Mouse (Mus musculus) heart, postnatal 36 days (tissue): Measurements from ENCODE around the gene Myh4. TPM values are rescaled to one million over a fixed set of nuclear protein-coding genes. Genes with fewer than 3 reads are reported as not detected.

Experiments used
- DNase-seq, 2 experiments: peaks; one replicate each; pipeline ENCODE4 v3.0.0; 2021 to 2022
- intact Hi-C: fragments of 180-260 bp; cut with DNase I; formaldehyde crosslinking; loops from one replicate; pipeline ENCODE4 v1.15.1; 2025
- total RNA-seq, 2 experiments: library from RNA; stranded (reverse); gene quantifications; 2 replicates each; pipeline ENCODE4 v1.2.3; 2021

Gene Myh4
- under 1 TPM in 1 of 2 experiments, not detected in 1; 0.08 TPM for total RNA-seq

DNA sequence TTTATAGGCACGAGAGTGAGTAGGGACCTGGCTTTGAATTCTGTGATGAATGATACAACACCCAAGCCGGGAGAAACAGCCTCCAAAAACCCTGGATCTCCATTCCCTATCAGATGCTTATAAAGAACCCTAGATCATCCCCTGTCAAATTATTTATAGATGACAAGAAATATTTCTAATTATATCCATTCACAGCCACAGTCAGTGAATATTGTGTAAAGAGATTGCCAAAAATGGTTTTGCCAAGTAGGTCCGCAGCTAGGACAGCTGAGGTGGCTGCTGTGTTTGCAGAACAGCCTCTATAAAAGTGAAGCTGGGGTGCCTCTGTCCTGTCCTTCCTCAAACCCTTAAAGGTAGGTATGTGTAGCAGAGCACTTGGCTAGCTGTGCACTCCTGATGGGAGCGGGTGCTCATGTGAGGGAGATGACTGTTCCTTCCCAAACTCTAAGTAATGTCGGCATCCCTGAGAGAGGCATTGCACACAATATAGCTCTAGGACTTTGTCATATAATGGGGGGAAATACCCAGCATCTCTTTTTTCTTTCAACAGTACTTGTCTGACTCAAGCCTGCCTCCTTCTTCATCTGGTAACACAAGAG, at the start of gene Myh4:
Gene Myh4, plus strand, starts transcription at position 549 of the 599 bp plus-strand sequence.
- intact Hi-C loops, result no loop called here
- DNase-seq, result no peak

DNA sequence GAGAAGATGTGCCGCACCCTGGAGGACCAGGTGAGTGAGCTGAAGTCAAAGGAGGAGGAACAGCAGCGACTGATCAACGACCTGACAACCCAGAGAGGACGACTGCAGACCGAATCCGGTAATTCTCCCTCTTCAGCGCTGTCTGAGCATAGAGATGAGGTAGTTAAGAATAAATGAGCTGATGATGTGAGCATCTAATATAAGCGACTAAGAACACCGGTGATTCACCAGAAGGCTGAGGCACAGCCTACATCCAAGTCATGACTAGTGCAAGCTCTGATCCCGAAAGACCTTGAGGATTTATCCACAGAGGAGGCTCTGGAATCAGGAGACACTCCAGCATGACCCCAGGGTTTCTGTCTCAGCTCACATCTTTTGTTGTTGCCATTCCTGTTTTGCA, 47.5 kb upstream of the Myh4 start:
- intact Hi-C loops, result no loop called here
- no peak for DNase-seq

DNA sequence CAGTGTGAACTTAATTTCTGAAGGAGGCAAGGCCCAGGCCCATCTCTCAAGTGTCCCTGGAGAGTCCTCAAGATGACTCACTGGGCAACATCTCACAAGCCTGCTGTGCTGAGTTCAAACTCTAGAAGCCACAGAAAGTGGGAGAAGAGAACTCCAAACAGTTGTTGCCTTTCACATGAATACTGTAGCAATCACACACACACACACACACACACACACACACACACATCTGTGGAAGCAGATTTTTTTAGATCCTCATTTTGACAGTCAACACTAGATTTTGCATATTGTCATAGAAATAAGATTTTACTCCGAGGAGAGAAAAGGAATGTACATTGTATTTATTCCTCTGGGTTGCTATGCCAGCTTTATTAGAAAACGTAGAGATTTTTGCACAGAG, 47.0 kb upstream of the Myh4 start:
- no peak for DNase-seq
- intact Hi-C loops, result no loop called here

DNA sequence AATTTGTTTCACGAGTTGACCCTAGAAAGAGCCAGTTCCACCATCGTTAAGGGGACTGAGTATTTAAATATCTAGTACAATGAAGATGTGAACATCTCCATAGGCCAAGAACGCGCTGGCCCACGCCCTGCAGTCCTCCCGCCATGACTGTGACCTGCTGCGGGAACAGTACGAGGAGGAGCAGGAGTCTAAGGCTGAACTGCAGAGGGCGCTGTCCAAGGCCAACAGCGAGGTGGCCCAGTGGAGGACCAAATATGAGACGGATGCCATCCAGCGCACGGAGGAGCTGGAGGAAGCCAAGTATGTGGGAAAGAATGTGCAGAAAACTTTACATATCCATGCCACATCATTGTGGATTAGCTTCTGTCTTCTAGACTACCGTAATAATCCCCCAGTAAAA, 46.3 kb upstream of the Myh4 start:
- intact Hi-C loops, result no loop called here
- DNase-seq, result no peak

DNA sequence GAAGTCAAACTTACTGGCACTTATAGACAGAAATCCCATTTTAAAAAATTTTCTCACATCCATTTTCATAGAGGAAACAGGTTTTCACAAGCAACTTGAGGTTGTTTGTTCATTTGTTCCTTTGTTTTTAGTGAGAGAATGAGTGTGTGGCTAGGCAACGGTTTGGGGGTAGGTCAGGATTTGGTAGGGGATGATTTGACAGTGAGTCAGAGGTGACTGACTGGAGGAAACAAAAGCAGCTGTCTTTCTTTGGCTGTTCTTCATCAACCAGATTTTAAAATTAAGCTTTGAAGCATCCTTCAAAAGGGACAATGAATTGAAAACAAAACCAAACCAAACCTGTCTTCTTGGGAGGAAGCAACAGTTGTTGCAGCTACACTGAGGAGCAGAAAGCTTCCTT, 38.5 kb upstream of the Myh4 start:
- intact Hi-C loops, result no loop called here
- DNase-seq, result no peak

DNA sequence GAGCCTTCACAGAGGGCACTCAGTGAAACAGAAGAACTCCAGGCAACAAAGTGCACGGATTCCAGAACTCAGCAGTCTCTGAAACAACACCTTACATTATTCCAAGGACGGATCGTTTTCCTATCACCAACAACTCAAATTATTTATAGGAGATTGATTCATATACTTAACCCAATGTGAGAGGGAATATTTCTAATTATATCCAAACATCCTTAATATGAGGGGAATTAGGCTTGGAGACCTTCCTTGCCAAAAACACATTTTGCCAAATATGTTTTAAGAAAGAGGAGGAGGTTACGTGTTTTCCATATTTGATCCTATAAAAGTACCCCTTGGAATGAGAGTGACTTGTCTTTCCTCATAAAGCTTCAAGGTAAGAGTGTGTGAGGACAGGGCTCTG, 38.1 kb upstream of the Myh4 start, which contains the start of gene Myh1:
Gene Myh1, plus strand, starts transcription at position 301 of the 400 bp plus-strand sequence.
- intact Hi-C loops, result no loop called here
- DNase-seq, result no peak

DNA sequence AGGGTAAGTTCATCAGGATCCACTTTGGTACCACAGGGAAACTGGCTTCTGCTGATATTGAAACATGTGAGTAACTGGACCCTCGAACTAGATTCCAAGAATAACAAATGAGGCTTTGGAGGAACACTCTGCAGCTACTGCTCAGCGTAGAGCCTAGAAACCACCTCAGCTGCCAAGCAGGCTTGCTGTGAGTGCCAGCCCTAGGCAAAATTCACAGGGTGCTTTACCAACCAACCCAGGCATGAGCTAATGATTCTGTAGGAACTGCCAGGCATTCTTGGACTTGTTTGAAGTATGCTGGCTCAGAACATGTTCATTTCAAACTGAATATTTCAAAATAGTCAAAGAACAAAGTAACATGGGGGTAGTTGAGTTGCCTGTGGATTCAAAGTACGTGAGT, 33.1 kb upstream of the Myh4 start:
- intact Hi-C loops, result no loop called here
- DNase-seq, result no peak

DNA sequence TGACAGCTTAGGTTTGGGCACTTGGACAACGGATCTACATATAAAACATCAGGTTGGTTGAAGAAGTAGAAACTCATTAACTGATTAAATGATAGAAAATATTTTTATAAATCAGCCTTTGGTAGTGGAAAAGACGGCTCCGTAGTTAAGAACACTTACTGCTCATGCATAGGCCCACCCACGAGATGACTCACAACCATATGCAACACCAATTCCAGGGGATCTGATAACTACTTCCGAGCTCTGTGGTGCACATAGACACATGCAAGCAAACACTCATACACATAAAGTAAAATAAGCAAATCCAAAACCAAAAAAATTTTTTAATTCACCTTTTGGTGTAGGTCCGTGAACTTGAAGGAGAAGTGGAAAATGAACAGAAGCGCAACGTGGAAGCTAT, 16.0 kb upstream of the Myh4 start:
- DNase-seq, result no peak
- intact Hi-C loops, result no loop called here

DNA sequence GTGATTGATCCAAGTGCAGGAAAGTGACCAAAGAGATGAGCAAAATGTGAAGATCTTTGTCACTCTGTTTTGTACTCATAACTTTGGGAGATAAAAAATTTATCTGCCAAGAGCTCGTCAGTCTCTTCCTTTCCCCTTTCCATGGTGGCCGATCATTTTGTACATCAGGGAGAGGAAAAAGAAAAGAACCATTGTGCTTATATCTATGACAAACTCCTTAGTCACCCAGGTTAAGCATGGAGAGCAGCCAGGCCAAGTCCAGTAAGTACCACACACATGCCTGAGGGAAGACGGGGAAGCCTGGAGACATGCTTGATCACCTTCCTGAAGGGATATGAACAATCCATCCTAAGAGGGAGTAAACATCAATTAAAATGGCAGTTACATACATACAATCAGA, 13.4 kb upstream of the Myh4 start:
- intact Hi-C loops, result no loop called here
- DNase-seq, result no peak

DNA sequence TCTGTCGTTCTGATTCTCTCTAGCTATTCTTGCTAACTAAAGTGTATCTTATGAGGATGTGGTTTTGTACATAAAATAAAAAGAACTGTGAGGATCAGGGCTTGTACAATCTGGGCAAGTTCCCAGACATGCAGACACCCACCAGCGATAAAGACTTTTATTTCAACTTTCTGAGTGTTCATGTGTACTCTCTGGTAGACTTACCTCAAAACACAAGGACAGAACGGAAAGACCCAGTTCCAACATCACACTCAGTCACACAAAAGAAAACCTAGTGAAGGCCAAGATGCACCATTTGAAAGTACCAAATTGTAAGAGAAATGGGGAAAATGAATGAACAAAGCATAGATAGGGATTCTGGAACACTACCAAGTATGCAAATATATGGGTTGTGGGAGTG, 9.1 kb upstream of the Myh4 start:
- DNase-seq, result no peak
- intact Hi-C loops, result no loop called here

DNA sequence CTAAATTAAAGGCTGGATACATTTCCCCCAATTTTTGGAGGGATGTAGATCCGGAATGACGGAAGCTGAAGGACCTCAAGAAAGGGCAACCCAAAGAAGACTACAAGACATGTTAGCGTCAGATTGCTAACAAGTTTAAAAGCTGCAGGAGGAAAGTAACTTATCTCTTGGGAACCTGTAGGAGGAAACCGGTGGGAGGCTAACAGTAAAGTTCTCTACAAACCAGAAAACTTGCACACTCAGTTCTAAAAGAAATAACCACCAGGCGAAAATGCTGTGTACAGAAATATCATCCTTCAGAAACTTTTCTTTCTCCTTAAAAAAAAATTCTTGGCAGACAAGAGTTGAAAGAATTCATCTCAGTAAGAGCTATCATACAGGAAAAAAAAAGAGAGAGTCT, 8.7 kb upstream of the Myh4 start:
- no peak for DNase-seq

DNA sequence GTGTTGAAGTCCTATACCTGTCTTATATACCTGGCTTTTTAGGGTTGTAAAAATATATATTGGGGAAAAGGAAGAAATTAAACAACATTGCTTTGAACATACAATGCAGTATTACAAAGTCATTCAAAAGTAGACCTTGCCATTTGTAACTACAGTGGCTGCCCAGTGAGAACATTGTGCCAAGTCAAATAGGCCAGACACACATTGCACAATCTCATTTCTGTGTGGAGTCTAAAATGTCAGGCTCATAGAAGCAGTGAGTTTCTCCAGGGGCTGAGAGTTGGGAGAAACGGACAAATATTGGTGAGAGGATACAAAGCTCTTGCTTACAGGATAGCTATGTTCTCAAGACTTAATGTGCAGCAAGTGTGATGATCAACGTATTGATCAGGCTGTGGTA, 7.9 kb upstream of the Myh4 start:
- DNase-seq, result peak; percentile 6 to 9
- intact Hi-C loops, result no loop called here

More for the DNA sequence above, 8.7 kb upstream of the Myh4 start:
- intact Hi-C loops, result no loop called here

DNA sequence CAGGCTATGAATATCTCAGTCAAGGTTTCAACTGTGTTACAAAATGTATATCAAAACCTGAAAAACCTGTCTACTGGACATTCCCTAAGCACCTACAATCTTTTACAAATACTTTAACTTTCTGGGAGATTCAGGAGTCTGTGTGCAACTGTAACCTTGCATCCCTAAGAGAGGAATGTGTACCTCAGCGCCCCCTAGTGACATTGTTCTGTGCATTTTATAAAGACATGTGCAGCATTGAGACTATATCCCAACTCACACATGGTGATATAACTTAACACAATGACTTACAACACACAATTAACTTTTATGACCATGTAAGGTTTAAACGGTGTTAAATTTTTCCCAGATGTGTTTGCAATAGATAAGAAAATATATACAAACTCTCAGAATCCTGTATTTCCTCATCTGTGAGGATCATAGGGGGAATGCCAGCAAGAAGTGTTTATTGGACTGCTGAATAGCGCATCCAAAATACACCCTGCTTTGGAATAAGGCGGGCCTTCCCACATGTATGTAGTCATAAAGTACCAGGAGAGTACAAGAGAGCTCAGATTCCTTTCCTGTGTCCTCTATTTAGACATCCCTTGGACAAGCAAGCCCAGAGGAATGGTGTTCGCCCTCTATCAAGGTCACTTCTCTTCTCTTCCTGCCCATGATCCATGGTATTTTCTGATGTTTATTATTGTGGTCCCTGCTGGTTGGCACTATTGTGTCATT, 2.0 kb upstream of the Myh4 start:
- peak; percentile 29 to 40 for DNase-seq

DNA sequence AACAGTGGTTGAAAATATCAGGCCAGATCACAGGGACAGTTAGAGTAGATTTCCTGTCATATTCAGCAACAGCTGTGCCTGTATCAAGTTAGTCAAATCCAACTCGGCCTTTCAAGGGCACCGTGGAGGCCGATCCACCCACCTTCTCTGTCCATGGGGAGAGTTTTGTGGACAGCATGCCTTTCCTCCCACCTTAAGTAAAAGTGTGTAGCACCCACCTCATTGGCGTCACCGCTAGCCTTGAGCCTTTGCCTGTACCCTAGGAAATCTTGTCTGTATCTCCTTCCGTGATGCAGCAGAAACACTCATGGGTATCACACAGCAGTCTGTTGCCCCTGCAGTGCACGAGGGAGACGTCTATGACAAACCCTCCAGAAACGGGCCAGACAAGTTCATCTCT, 1.0 kb upstream of the Myh4 start:
- no peak for DNase-seq
- intact Hi-C loops, result no loop called here

More for the DNA sequence above, 2.0 kb upstream of the Myh4 start:
- intact Hi-C loops, result loop anchor here (1.0 kb wide), 1 partner anchor 123 kb away; no protein-coding TSS in a partner anchor

DNA sequence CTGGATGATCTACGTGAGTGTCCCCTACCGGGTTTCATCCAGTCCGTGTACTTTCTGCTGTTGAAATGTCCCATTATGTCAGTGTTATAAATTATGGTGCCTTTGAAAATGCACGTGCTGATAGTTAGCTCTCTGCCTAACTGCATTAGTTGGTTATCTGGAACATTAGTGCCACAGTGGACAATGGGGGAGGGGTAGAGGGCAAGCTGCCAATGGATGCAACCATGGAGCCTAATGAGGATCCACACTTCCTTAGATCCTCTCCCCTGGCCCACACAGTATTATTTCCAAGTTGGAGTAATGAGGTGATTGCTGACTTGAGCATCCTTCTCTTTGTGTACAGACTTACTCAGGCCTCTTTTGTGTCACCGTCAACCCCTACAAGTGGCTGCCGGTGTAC, 3.2 kb downstream of the Myh4 start:
- no peak for DNase-seq
- intact Hi-C loops, result no loop called here

DNA sequence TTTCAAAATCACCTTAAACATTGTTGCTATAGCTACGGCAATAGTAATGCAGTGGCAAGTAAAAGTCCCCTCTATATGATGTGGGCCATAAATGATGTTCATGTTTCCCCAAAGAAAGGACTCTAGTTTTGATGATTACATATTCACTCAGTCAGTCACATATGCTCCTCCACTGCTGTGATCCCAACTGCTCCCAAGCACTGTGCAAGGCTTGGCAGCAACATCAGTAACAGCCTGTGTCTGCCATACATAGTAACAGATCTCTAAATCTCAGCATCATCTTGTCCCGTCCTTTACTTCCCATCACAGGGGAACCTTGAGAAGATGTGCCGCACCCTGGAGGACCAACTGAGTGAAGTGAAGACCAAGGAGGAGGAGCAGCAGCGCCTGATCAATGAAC, 15.9 kb downstream of the Myh4 start:
- no peak for DNase-seq
- intact Hi-C loops, result no loop called here

DNA sequence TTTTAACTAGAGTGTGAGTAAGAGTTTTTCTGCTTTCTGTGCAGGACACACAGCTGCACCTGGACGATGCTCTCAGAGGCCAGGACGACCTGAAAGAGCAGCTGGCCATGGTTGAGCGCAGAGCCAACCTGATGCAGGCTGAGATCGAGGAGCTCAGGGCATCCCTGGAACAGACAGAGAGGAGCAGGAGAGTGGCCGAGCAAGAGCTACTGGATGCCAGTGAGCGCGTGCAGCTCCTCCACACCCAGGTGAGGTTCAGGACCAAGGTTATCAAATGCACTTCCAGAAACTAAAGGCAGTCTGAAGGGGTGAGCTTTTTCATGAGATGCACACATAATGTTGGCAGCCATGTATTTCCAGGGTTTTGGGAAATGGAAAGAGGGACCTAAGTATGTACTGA, 19.2 kb downstream of the Myh4 start:
- DNase-seq, result no peak
- intact Hi-C loops, result no loop called here

DNA sequence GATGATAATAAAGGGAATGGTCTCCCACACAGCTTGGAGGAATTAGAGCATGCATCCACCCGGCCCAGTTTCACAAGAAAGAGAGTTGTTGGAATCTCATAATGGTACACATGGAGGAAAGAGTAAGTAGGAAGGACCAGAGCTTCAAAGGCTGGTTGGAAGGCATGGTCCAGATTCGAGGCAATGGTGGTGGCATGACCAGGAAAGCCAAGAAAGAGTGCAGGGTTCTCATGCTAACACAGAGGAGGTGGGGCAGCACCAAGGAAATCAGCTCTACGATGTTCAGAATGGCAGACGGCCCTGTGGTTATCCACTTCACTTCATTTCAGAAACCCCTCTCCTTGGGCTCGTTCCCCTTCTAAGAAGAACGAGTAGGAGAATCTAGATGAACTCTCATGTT, 23.1 kb downstream of the Myh4 start:
- intact Hi-C loops, result no loop called here
- no peak for DNase-seq

DNA sequence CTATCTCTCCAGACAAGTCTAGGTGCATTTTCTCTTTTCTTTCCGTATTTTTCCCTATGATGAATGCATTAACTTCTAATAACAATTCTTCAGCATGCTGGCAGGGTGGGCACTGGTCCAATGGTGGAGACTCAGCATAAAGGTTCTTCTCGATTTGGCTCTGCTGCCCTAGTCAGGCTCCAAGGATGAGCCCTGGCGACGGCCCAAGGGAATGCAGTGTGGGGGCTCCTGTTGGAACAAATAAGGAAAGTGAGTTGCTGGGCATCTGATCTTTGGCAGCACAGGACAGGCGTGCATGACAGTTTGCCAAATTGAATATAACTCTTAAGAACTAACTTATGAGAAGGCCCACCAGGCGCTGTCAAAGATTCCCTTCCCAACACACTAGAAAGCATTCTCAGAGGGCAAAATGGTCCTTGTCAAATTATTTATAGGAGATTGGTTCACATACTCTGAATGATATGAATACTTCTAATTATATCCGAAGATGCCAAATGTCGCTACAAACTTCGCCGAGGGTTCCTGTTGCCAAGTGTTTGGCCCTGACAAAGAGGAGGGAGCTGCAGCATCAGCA, 38.9 kb downstream of the Myh4 start, which contains the start of gene Myh8:
Gene Myh8, plus strand, starts transcription at position 524 of the 574 bp plus-strand sequence.
- DNase-seq, result no peak
- intact Hi-C loops, result no loop called here

DNA sequence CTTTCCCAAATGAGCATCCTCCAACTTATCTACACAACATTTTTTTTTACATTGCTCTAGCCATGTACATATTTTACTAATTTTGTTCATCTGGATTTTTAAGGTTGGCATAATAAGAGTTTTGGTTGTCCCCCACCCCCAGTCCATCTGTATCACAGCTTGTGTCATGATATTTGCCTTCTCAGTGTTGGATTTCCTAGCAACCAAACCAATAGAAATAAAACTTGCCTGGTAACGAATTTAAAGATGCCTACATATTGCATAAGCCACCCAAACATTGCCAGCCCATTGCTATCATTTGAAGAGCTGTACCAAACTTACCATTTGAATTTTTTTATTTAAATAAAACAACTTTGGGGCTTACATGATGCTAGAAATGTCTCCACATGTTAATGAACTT, 55.6 kb downstream of the Myh4 start:
- intact Hi-C loops, result no loop called here
- DNase-seq, result no peak
